Mouse (Mus musculus) ES-E14 (cell line): ENCODE measurements at regions not wholly inside any gene's neighbourhood (a gene's known extent, or its start where the extent isn't known, plus 50 kb on each side); places are given as distances from the start of the nearest gene placed in this dataset.
A peak's percentile ranks its signal among the peaks of the same experiment; 100 is the strongest.

ENCODE experiments used
- DNase-seq: peaks from one replicate; pipeline ENCODE4 v3.0.0-alpha.2; 2013; ENCODE audit warnings: low read depth, low spot score
- H3K27ac ChIP-seq: 2 replicates; pipeline ENCODE4 v1.5.1; 2012; ENCODE audit warnings: low read depth, mild to moderate bottlenecking, low read length, moderate library complexity, mixed read lengths; ENCODE audit not compliant: poor library complexity, insufficient read depth, severe bottlenecking
- H3K36me3 ChIP-seq: 2 replicates; pipeline ENCODE4 v1.6.1; 2012; ENCODE audit warnings: mild to moderate bottlenecking, low read length, moderate library complexity, mixed read lengths; ENCODE audit not compliant: control insufficient read depth, poor library complexity, insufficient read depth, severe bottlenecking
- H3K4me1 ChIP-seq, 2 experiments: fragments of 150-350 bp in 1 of 2; sonication (generic) in 1 of 2; 2 replicates each; pipeline ENCODE4 v1.6.1; 2012; ENCODE audit warnings: low read length in 2 of 2, mild to moderate bottlenecking in 1 of 2, mixed read lengths in 1 of 2; ENCODE audit not compliant: control insufficient read depth in 2 of 2, insufficient read depth in 2 of 2, poor library complexity in 1 of 2
- H3K4me3 ChIP-seq, 2 experiments: fragments of 150-350 bp in 1 of 2; sonication (generic) in 1 of 2; 2 replicates each; pipeline ENCODE4 v1.5.1; 2012; ENCODE audit warnings: low read length in 2 of 2, low read depth in 1 of 2, mild to moderate bottlenecking in 1 of 2, mixed read lengths in 1 of 2; ENCODE audit not compliant: insufficient read depth in 1 of 2, poor library complexity in 1 of 2, severe bottlenecking in 1 of 2
- H3K9ac ChIP-seq: 2 replicates; pipeline ENCODE4 v1.6.1; 2012; ENCODE audit warnings: low read depth, mild to moderate bottlenecking, low read length, mixed read lengths; ENCODE audit not compliant: poor library complexity, insufficient read depth, severe bottlenecking
- H3K9me3 ChIP-seq: fragments of 150-350 bp; sonication (generic); 2 replicates; pipeline ENCODE4 v1.6.1; 2012; ENCODE audit warnings: low read depth, mild to moderate bottlenecking, low read length; ENCODE audit not compliant: control insufficient read depth, insufficient read depth
- CHD2 ChIP-seq: IDR thresholded peaks from 2 replicates; pipeline ENCODE4 v1.6.1; 2014; ENCODE audit warnings: mild to moderate bottlenecking, low read depth, low read length, inconsistent platforms
- HCFC1 ChIP-seq: IDR thresholded peaks from 2 replicates; pipeline ENCODE4 v1.6.1; 2012; ENCODE audit warnings: low read length, inconsistent platforms, borderline replicate concordance; ENCODE audit not compliant: insufficient read depth
- MAFK ChIP-seq: IDR thresholded peaks from 2 replicates; pipeline ENCODE4 v1.6.1; 2014; ENCODE audit warnings: mild to moderate bottlenecking, low read depth, low read length, inconsistent platforms; ENCODE audit not compliant: insufficient read depth
- ZC3H11A ChIP-seq: IDR thresholded peaks from 2 replicates; pipeline ENCODE4 v1.6.1; 2012; ENCODE audit warnings: low read depth, mild to moderate bottlenecking, inconsistent platforms, low read length, borderline replicate concordance
- ZNF384 ChIP-seq: IDR thresholded peaks from 2 replicates; pipeline ENCODE4 v1.6.1; 2012; ENCODE audit warnings: low read depth, low read length, inconsistent platforms
- in situ Hi-C, 2 experiments: fragments of 600-800 bp; cut with MboI; formaldehyde crosslinking; loops; one replicate each; pipeline ENCODE4 v1.15.1; 2025; ENCODE audit warnings: low sequenced_read_pairs in 2 of 2, inconsistent platforms in 1 of 2; ENCODE audit not compliant: unreplicated experiment in 2 of 2

DNA sequence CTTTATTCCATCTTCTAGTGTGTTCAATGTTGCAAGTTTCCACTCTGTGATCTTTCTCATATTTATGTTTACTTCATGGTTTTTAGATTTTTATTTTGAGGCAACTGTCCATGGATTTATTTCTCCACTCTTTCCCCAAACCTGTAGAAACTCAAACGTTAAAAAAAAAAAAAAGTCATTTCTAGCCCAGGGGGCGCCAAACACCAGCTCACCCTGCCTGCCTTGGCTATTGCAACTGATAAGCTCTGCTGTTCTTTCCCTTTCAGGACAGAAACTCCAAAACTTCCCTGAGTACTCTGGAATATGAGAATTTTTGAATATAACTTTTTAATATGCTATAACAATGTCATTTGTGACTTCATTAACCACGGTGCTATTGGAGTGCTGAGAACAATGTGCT lies 201.9 kb upstream of the Cxcl12 start:
- H3K4me1 ChIP-seq = no peaks in the 10 kb centered on the region
- in situ Hi-C loops = no loop called here
- no peak for DNase-seq
- no peak overlapping the region for H3K27ac ChIP-seq
- TF ChIP-seq ZNF384 (peak; percentile 89), CHD2 (no peak), MAFK (no peak), HCFC1 (no peak)
- H3K36me3 ChIP-seq = no peaks in the 10 kb centered on the region
- no peak overlapping the region for H3K4me3 ChIP-seq
- H3K9me3 ChIP-seq = no peaks in the 10 kb centered on the region
- no peak overlapping the region for H3K9ac ChIP-seq

DNA sequence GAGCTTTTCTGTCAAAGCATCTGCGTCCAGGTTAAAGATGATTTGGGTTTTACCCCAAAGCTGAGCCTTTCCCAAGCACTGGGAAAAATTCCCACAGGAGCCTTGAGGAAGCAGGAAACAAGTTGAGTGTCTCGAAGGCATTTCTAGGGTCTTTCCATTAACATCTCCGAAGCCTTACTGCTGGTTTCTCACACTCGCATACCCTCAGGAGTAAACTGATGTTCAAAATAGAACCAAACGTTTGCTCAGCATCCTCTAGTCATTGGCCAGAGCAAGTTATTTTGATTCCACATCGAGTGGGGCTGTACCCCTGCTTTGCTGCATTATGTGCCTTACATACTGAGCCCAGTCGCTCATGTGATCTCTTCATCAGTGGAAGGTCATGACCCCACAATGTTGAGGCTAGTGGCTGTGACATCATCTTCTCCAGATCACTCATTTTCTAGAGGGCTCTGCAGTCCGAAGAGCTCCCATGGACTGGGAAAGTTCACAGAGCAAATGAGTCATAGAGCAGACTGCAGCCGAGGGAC lies 198.9 kb upstream of the Cxcl12 start:
- no peak overlapping the region for H3K27ac ChIP-seq
- no peaks in the 10 kb centered on the region for H3K36me3 ChIP-seq
- H3K4me1 ChIP-seq = no peaks in the 10 kb centered on the region
- H3K4me3 ChIP-seq = no peak overlapping the region
- no peaks in the 10 kb centered on the region for H3K9me3 ChIP-seq
- TF ChIP-seq ZC3H11A (no peak), HCFC1 (no peak), MAFK (no peak), ZNF384 (no peak), CHD2 (no peak)
- in situ Hi-C loops = no loop called here
- no peak overlapping the region for H3K9ac ChIP-seq
- DNase-seq = no peak

DNA sequence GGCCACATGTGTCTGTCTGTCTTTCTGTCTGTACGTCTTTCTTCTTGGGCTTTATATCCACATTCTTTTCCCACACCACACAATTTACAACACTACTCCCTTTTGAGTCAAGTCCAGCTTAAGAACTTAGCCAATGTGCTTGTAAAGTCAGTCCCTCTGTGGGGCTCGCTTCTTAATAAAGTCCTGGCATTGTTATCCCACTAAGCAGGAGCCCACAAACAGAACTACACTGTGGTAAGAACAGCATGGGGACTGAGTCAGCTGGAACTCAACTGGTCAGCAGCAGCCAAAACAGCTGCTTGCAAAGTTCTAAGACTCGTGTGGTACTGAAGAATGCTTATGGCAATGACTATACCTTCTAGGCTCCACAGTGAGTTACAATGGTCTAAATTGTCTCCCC lies 193.5 kb upstream of the Cxcl12 start:
- Histone ChIP-seq H3K4me1 (no peaks in the 10 kb centered on the region), H3K4me3 (no peak overlapping the region), H3K36me3 (no peaks in the 10 kb centered on the region), H3K9ac (no peak overlapping the region), H3K9me3 (no peaks in the 10 kb centered on the region), H3K27ac (no peak overlapping the region)
- in situ Hi-C loops = no loop called here
- no peak for DNase-seq
- TF ChIP-seq HCFC1 = no peak
- TF ChIP-seq ZC3H11A = no peak
- no peak for TF ChIP-seq ZNF384
- TF ChIP-seq MAFK = no peak
- no peak for TF ChIP-seq CHD2

DNA sequence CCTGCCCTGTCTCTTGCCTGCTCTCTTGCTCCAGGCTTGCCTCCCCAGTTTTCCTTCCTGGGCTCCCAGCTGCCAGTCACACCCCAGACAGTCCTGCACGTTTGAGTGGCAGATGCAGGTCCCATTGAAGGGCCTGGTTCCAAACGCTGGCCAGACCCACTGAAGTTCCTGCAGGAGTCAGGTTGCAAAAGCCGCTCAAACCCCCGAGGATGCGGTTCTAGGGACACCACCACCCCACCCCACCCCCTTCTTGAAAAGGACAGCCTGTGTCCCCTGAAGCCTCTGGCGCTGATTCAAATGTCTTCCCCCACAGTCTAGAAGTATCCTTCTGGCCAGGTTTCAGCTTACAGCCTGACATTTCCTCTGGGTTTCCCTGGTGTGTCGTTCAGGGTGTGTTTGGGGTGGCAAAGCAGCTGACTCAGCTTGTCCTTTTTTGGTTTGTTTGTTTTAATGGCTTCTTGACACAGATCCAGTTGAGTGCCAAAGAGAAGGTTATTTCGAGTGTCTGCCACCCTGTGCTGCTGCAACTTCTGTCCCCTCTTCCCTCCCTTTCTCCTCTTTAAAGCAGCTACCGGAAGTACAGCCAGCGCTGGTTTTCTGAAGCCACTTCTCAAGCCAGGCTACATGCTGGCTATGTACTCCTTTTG lies 187.9 kb upstream of the Cxcl12 start:
- Histone ChIP-seq H3K27ac (no peak overlapping the region), H3K4me1 (0 out of 4 replicates have a peak, but pooled peaks cover 0 to 2% of the 10 kb centered on the region in 2 experiments), H3K36me3 (no peaks in the 10 kb centered on the region), H3K9ac (no peak overlapping the region), H3K9me3 (no peaks in the 10 kb centered on the region), H3K4me3 (no peak overlapping the region)
- DNase-seq = no peak
- TF ChIP-seq HCFC1 (no peak), MAFK (peak; percentile 48; the same call in 1 of the 2 replicates)
- in situ Hi-C loops = no loop called here

DNA sequence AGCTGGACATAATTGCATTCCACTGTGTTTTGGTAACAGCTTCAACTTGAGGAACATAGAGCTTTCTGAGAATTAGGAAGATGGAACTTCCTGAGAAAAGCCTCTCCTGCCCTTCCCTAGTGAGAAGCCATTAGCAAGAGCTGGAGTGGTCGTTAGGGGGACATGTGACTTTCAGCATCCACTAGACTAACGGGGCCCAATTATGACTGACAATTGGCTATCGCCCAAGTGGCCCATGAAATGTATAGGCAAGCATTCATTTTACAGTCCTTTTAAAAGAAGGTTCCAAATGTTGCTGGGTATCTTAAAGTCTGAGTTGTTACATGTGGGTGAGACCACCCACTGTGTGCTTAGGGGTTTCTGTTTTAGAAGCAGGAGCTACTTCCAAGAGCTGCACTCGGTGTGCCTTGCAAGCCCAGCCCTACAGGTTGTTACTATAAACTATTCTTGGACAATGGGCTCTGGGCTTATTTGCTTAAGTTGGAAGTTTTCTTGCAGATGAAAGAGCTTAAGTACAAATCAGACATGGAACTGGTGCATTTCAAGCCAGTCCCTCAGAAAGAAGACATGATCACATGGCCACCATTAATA lies 183.1 kb upstream of the Cxcl12 start:
- TF ChIP-seq CHD2 = no peak
- no peak for TF ChIP-seq ZNF384
- TF ChIP-seq HCFC1 = no peak
- no peak for TF ChIP-seq MAFK
- no peak for TF ChIP-seq ZC3H11A
- in situ Hi-C loops = no loop called here
- no peak overlapping the region for H3K27ac ChIP-seq
- H3K9ac ChIP-seq = no peak overlapping the region
- no peaks in the 10 kb centered on the region for H3K9me3 ChIP-seq
- H3K4me1 ChIP-seq = 0 out of 4 replicates have a peak, but pooled peaks cover 0 to 4% of the 10 kb centered on the region in 2 experiments
- H3K4me3 ChIP-seq = no peak overlapping the region
- DNase-seq = no peak
- no peaks in the 10 kb centered on the region for H3K36me3 ChIP-seq
